Mouse (Mus musculus) limb, embryonic 15.5 days (tissue): ENCODE results near the gene Ubxn10. TPM values are rescaled to one million over a fixed set of nuclear protein-coding genes. Genes with fewer than 3 reads are reported as not detected.

Source experiments
- ATAC-seq: fragments of 200-750 bp; cut with Nextera tagmentation; 2 replicates; pipeline ENCODE4 v1.8.0; 2017; ENCODE audit warnings: low read depth, moderate TSS enrichment; ENCODE audit not compliant: insufficient number of reproducible peaks, low FRiP score, low TSS enrichment
- H3K27ac ChIP-seq: fragments of 300-500 bp; sonication (generic); 2 replicates; pipeline ENCODE4 v1.5.1; 2015; ENCODE audit warnings: moderate library complexity, mild to moderate bottlenecking, inconsistent platforms
- H3K27me3 ChIP-seq: fragments of 300-500 bp; sonication (generic); 2 replicates; pipeline ENCODE4 v1.6.1; 2015; ENCODE audit warnings: inconsistent platforms
- H3K36me3 ChIP-seq: fragments of 300-500 bp; sonication (generic); 2 replicates; pipeline ENCODE4 v1.6.1; 2015; ENCODE audit warnings: inconsistent platforms
- H3K4me1 ChIP-seq: fragments of 300-500 bp; sonication (generic); 2 replicates; pipeline ENCODE4 v1.6.1; 2015; ENCODE audit warnings: inconsistent platforms
- H3K4me2 ChIP-seq: fragments of 300-500 bp; sonication (generic); 2 replicates; pipeline ENCODE4 v1.6.1; 2015; ENCODE audit warnings: mild to moderate bottlenecking, inconsistent platforms
- H3K4me3 ChIP-seq: fragments of 300-500 bp; sonication (generic); 2 replicates; pipeline ENCODE4 v1.5.1; 2015; ENCODE audit warnings: mild to moderate bottlenecking, inconsistent platforms
- H3K9ac ChIP-seq: fragments of 300-500 bp; sonication (generic); 2 replicates; pipeline ENCODE4 v1.6.1; 2015; ENCODE audit warnings: inconsistent platforms
- H3K9me3 ChIP-seq: fragments of 300-500 bp; sonication (generic); 2 replicates; pipeline ENCODE4 v1.6.1; 2016; ENCODE audit warnings: inconsistent platforms
- WGBS: fragments of 180-500 bp; shearing (Covaris S2); methylation state at CpG from one replicate; pipeline ENCODE4 v1.1.7; 2015; 5-methylcytosine and 5-hydroxymethylcytosine counted together
- polyA plus RNA-seq: library from polyadenylated mRNA; unstranded; fragments of >200 nt; fragmentation: Nextera tagmentation; extraction: Ambion mirVana; gene quantifications from 2 replicates; pipeline ENCODE4 v1.2.1, GENCODE M21; 2015

Gene Ubxn10
- polyA plus RNA-seq, 1 experiment from 2014 or later = 0.54 TPM

- no peak overlapping the region for H3K27ac ChIP-seq
- H3K4me1 ChIP-seq = no peaks in the 10 kb centered on the region
- H3K4me2 ChIP-seq = no peak overlapping the region
- H3K27me3 ChIP-seq = peaks cover 38% of the 10 kb centered on the region
- no peaks in the 10 kb centered on the region for H3K9me3 ChIP-seq
- WGBS = 43% methylated on average over 10 of the region's 10 CpGs
- ATAC-seq = no peak
- H3K9ac ChIP-seq = no peak overlapping the region
- no peaks in the 10 kb centered on the region for H3K36me3 ChIP-seq
- H3K4me3 ChIP-seq = no peak overlapping the region
These were observed 39.7 kb downstream of the Ubxn10 start for GRCm38 (mm10) chr4:138697166-138697860.

DNA sequence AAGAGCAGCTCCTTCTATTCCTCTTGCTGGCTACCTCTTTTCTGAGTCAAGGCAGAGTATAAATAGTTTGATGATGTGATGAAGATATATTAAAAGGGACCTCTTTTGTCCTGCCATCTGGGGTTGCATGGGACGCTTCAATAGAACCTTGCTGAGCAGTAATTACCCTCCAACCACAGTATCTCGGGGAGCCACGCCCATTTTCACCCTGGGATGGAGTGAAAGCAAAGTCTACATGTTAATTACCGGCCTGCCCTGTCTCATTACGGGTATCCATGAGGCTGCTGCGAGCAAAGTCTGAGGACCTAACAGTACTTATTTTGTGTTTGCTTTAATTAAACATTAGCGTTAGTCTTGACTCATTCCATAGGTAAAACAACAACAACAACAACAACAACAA, 40.2 kb downstream of the Ubxn10 start:
- no peak overlapping the region for H3K27ac ChIP-seq
- H3K4me3 ChIP-seq = no peak overlapping the region
- no peak overlapping the region for H3K9ac ChIP-seq
- no peak for ATAC-seq
- H3K4me2 ChIP-seq = no peak overlapping the region
- no peaks in the 10 kb centered on the region for H3K9me3 ChIP-seq
- 17% methylated on average over 7 of the region's 7 CpGs for WGBS
- no peaks in the 10 kb centered on the region for H3K4me1 ChIP-seq
- H3K27me3 ChIP-seq = peaks cover 44% of the 10 kb centered on the region
- H3K36me3 ChIP-seq = no peaks in the 10 kb centered on the region

DNA sequence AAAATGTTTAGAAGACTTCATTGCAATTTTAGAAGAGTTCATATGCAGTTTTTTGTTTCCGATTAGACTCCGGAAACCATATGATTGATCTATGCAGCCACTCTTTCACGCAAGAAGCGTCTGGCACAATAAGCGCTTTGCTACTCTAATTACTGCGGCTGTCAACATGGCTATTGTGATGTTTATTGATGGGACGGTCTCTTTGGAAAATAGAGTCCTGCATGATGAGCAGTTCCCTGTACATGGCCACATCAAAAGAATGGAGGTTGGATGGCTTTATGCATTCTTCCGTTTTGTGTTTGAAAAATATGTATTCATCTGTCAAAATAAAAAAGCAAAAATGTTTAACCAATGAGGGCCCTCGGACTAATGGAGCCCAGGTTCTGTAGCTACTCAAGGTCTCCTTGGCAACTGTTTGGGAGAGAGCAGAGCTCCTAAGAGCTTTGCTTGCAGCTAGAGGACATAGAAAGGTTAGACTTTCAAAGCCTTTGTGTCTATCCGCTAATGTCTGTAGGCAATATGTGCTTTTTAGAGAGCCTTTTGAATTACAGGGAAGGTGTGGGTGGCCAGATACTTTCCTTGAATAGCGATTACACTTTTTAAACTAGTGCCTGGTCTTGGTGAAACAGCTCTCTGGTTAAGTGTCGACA, 43.8 kb downstream of the Ubxn10 start:
- 54% methylated on average over 12 of the region's 12 CpGs for WGBS
- Histone ChIP-seq H3K4me3 (no peak overlapping the region), H3K4me2 (no peak overlapping the region), H3K27ac (no peak overlapping the region), H3K9me3 (no peaks in the 10 kb centered on the region), H3K4me1 (no peaks in the 10 kb centered on the region), H3K36me3 (no peaks in the 10 kb centered on the region), H3K9ac (no peak overlapping the region), H3K27me3 (peaks cover 75% of the 10 kb centered on the region)
- ATAC-seq = no peak

- Histone ChIP-seq H3K27ac (no peak overlapping the region), H3K27me3 (peaks cover 74% of the 10 kb centered on the region), H3K9ac (no peak overlapping the region), H3K4me1 (no peaks in the 10 kb centered on the region), H3K4me2 (no peak overlapping the region), H3K36me3 (no peaks in the 10 kb centered on the region), H3K9me3 (no peaks in the 10 kb centered on the region), H3K4me3 (no peak overlapping the region)
- WGBS = 7% methylated on average over 19 of the region's 19 CpGs
- no peak for ATAC-seq
These were observed 45.4 kb downstream of the Ubxn10 start for GRCm38 (mm10) chr4:138691443-138692181.

DNA sequence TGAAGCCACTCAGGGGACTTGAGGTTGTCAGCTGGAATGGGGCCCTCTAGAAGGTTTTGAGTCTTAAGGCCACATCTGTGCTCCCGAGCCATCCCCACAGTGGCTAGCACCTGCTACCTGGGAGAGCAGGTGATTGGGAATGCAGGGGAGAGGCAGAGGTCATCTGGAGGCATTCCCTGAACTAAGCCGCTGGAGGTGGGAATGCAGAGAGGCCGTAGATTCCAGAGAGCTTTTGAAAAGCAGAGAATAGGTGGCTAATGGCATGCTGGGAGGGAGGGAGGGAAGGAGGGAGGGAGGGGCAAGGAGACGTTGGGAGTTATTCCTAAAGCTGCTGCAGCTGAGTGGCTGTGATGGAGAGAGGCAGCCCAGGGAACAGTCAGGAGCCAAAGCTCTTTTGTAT, 46.4 kb downstream of the Ubxn10 start:
- H3K4me1 ChIP-seq = no peaks in the 10 kb centered on the region
- H3K36me3 ChIP-seq = no peaks in the 10 kb centered on the region
- H3K4me3 ChIP-seq = no peak overlapping the region
- 0% methylated on average over 4 of the region's 4 CpGs for WGBS
- H3K27ac ChIP-seq = no peak overlapping the region
- no peaks in the 10 kb centered on the region for H3K9me3 ChIP-seq
- peaks cover 73% of the 10 kb centered on the region for H3K27me3 ChIP-seq
- H3K4me2 ChIP-seq = no peak overlapping the region
- H3K9ac ChIP-seq = no peak overlapping the region
- ATAC-seq = no peak

DNA sequence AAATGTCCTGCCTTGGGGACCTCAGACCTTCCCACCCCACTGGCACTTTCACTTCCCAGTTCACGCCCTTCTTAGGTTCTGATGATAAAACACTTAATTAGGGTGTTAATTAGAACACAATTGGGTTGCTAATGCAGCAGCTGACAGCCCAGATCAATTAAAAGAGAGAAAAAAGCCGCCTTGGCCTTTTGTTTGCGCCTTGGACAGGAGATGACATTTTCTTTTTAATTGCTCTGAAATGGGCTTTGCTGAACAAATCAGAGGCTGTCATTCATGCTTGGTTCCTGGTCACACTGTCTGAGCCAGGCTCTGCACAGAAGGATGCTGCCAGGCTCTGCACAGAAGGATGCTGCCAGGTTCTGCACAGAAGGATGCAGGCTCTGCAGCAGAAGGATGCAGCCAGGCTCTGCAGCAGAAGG, 47.9 kb downstream of the Ubxn10 start:
- Histone ChIP-seq H3K9me3 (no peaks in the 10 kb centered on the region), H3K27ac (no peak overlapping the region), H3K9ac (no peak overlapping the region), H3K27me3 (peaks cover 72% of the 10 kb centered on the region), H3K4me3 (no peak overlapping the region), H3K36me3 (no peaks in the 10 kb centered on the region), H3K4me1 (no peaks in the 10 kb centered on the region), H3K4me2 (no peak overlapping the region)
- ATAC-seq = no peak
- 18% methylated on average over 3 of the region's 3 CpGs for WGBS

- Histone ChIP-seq H3K4me3 (no peak overlapping the region), H3K4me2 (no peak overlapping the region), H3K27me3 (peaks cover 42% of the 10 kb centered on the region)
These were observed 51.2 kb downstream of the Ubxn10 start for GRCm38 (mm10) chr4:138685813-138686212.

DNA sequence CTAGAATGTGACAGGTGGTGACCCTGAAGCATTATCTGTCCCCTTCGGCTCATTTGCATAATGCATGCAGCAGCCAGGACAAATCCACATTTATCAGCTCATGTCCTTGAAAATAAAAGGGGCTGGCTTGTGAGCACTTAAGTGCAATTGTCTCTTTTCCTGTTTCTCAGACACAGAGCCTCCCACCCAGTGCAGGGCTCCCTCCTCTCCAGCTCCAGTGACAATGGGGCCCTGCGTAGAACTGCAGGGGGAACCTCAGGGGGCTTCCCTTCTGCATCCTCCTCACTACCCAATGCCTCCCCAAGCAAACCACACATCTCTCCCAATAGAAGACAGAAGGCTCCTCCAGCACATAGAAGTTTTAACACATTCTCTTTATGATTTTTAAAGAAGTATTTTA, 54.2 kb downstream of the Ubxn10 start:
- H3K36me3 ChIP-seq = no peaks in the 10 kb centered on the region
- no peak overlapping the region for H3K4me3 ChIP-seq
- peaks cover 13% of the 10 kb centered on the region; the same call in 1 of the 2 replicates for H3K27me3 ChIP-seq
- H3K4me2 ChIP-seq = no peak overlapping the region
- H3K9me3 ChIP-seq = no peaks in the 10 kb centered on the region
- no peak overlapping the region for H3K27ac ChIP-seq
- no peak overlapping the region for H3K9ac ChIP-seq
- H3K4me1 ChIP-seq = no peaks in the 10 kb centered on the region
- ATAC-seq = no peak
- 71% methylated on average over 2 of the region's 2 CpGs for WGBS

More at GRCm38 (mm10) chr4:138685813-138686212, 51.2 kb downstream of the Ubxn10 start:
- Histone ChIP-seq H3K27ac (no peak overlapping the region), H3K36me3 (no peaks in the 10 kb centered on the region), H3K9me3 (no peaks in the 10 kb centered on the region), H3K4me1 (no peaks in the 10 kb centered on the region), H3K9ac (no peak overlapping the region)
- 74% methylated on average over 6 of the region's 6 CpGs for WGBS
- ATAC-seq = no peak

DNA sequence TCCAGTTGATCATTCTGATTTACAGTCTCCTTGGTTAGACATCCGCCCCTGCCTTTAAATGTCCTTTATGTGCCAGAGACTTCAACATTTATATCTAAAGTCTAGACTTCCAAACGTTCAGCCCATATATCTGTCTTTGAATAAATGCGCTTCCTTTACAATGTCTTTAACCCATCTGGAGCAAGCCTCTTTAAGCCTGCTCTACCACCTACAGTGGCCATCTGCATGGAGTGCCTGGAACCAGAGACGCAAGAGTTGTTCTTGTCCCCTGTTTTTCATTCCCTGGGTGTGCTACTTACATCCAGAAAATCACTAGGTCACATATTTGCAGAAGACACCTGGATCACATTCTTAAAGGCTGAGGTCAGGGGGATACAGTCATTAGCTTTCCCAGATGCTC, 56.8 kb downstream of the Ubxn10 start:
- Histone ChIP-seq H3K4me3 (no peak overlapping the region), H3K27me3 (0 out of 2 replicates have a peak, but pooled peaks cover 4% of the 10 kb centered on the region), H3K4me1 (no peaks in the 10 kb centered on the region), H3K9me3 (no peaks in the 10 kb centered on the region), H3K9ac (no peak overlapping the region), H3K27ac (no peak overlapping the region), H3K4me2 (no peak overlapping the region), H3K36me3 (no peaks in the 10 kb centered on the region)
- no peak for ATAC-seq
- WGBS = 67% methylated on average over 4 of the region's 4 CpGs

DNA sequence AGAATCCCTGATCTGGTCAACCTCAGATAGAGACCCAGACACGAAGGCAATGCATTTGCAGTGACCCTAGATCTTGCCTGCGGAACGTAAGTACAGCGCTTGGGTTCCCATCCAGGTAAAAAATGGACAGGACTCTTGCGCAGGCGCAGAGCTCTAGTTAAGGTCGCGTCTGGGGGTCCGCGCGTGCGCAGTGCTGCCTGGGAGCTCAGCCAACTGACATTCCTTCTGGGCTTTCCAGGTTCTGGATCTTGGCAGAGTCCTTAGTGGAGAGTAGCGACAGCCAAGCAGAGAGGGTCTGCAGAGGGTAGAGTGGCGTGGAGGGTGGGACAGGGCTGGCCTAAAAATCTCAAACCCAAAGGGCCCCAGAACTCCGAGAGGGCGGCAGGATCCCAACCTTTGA, 59.4 kb downstream of the Ubxn10 start:
- H3K9me3 ChIP-seq = no peaks in the 10 kb centered on the region
- H3K4me3 ChIP-seq = no peak overlapping the region
- H3K4me2 ChIP-seq = no peak overlapping the region
- no peak for ATAC-seq
- H3K27ac ChIP-seq = no peak overlapping the region
- H3K4me1 ChIP-seq = no peaks in the 10 kb centered on the region
- no peak overlapping the region for H3K9ac ChIP-seq
- 23% methylated on average over 16 of the region's 16 CpGs for WGBS
- no peaks in the 10 kb centered on the region for H3K36me3 ChIP-seq
- H3K27me3 ChIP-seq = 0 out of 2 replicates have a peak, but pooled peaks cover 4% of the 10 kb centered on the region

- ATAC-seq = no peak
- 9% methylated on average over 16 of the region's 16 CpGs for WGBS
- no peaks in the 10 kb centered on the region for H3K36me3 ChIP-seq
- H3K27me3 ChIP-seq = 0 out of 2 replicates have a peak, but pooled peaks cover 6% of the 10 kb centered on the region
- H3K4me1 ChIP-seq = no peaks in the 10 kb centered on the region
- H3K9ac ChIP-seq = no peak overlapping the region
- no peak overlapping the region for H3K4me2 ChIP-seq
- H3K27ac ChIP-seq = no peak overlapping the region
- H3K9me3 ChIP-seq = no peaks in the 10 kb centered on the region
- no peak overlapping the region for H3K4me3 ChIP-seq
These were observed 60.5 kb downstream of the Ubxn10 start for GRCm38 (mm10) chr4:138676480-138676879.

DNA sequence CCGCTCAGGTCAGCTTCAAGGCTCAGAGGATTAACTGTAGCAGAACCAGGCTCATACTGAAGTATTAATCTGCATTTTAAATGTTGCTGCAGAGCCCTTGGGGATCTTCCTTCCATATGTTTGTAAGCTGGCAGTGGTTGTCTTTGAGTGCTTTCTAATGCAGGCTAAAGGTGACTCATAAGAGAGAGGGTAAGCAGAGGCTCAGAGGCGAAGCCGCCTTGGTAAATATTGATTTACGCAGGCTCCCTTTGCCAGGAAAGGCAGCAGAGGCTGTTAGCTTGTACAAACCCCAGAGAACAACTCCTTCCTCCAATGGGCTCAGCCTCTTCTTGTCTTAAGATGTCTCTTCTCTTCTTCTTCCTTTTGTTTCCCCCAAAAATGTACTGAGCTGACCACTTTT, 64.8 kb downstream of the Ubxn10 start:
- H3K4me2 ChIP-seq = no peak overlapping the region
- no peak overlapping the region for H3K9ac ChIP-seq
- no peaks in the 10 kb centered on the region for H3K9me3 ChIP-seq
- no peaks in the 10 kb centered on the region for H3K4me1 ChIP-seq
- 68% methylated on average over 4 of the region's 4 CpGs for WGBS
- H3K27ac ChIP-seq = no peak overlapping the region
- H3K36me3 ChIP-seq = no peaks in the 10 kb centered on the region
- no peak for ATAC-seq
- H3K4me3 ChIP-seq = no peak overlapping the region
- H3K27me3 ChIP-seq = 0 out of 2 replicates have a peak, but pooled peaks cover 2% of the 10 kb centered on the region
